Mouse (Mus musculus) large intestine, adult 2 months (tissue): ENCODE results near the gene Pstpip1. TPM values are rescaled to one million over a fixed set of nuclear protein-coding genes. Genes with fewer than 3 reads are reported as not detected.

Experiments used
- DNase-seq: peaks from one replicate; pipeline ENCODE4 v3.0.0-alpha.2; 2012; ENCODE audit warnings: low read depth, low spot score
- WGBS: fragments of 180-500 bp; shearing (Covaris S2); methylation state at CpG from one replicate; pipeline ENCODE4 v1.1.7; 2018; 5-methylcytosine and 5-hydroxymethylcytosine counted together
- polyA plus RNA-seq: library from polyadenylated mRNA; depleted of rRNA; stranded (reverse); fragments of >200 nt; gene quantifications from 2 replicates; pipeline ENCODE4 v1.2.3, GENCODE M21; 2012

Gene Pstpip1
- polyA plus RNA-seq, 1 experiment: 6.2 TPM

GRCm38 (mm10) chr9:56101022-56101421 is 11.3 kb downstream of the Pstpip1 start:
- no peak for DNase-seq
- 50% methylated on average over 4 of the region's 4 CpGs for WGBS

GRCm38 (mm10) chr9:56104921-56105320 is 15.2 kb downstream of the Pstpip1 start:
- no peak for DNase-seq
- WGBS: 73% methylated on average over 7 of the region's 7 CpGs

- 70% methylated on average over 6 of the region's 6 CpGs for WGBS
- no peak for DNase-seq
Measured at GRCm38 (mm10) chr9:56106274-56107072, 16.7 kb downstream of the Pstpip1 start.

GRCm38 (mm10) chr9:56107527-56107926 is 17.8 kb downstream of the Pstpip1 start:
- no peak for DNase-seq
- WGBS: 78% methylated on average over 6 of the region's 6 CpGs

- no peak for DNase-seq
- WGBS: 82% methylated on average over 5 of the region's 5 CpGs
Measured at GRCm38 (mm10) chr9:56108174-56108573, 18.4 kb downstream of the Pstpip1 start.

GRCm38 (mm10) chr9:56118091-56118490 is 28.3 kb downstream of the Pstpip1 start:
- 88% methylated on average over 5 of the region's 5 CpGs for WGBS
- no peak for DNase-seq

GRCm38 (mm10) chr9:56118582-56118981 is 28.8 kb downstream of the Pstpip1 start:
- 2% methylated on average over 14 of the region's 14 CpGs for WGBS
- no peak for DNase-seq

GRCm38 (mm10) chr9:56119651-56120050 is 29.9 kb downstream of the Pstpip1 start:
- 33% methylated on average over 2 of the region's 2 CpGs for WGBS
- DNase-seq: no peak

- no peak for DNase-seq
- WGBS: 36% methylated on average over 7 of the region's 7 CpGs
Measured at GRCm38 (mm10) chr9:56121097-56121496, 31.3 kb downstream of the Pstpip1 start.

- WGBS: 21% methylated on average over 8 of the region's 8 CpGs
Measured at GRCm38 (mm10) chr9:56122973-56123372, 33.2 kb downstream of the Pstpip1 start.

GRCm38 (mm10) chr9:56123613-56124012 is 33.9 kb downstream of the Pstpip1 start:
- no peak for DNase-seq
- 53% methylated on average over 7 of the region's 7 CpGs for WGBS

More at GRCm38 (mm10) chr9:56122973-56123372, 33.2 kb downstream of the Pstpip1 start:
- no peak for DNase-seq

GRCm38 (mm10) chr9:56124561-56124960 is 34.8 kb downstream of the Pstpip1 start:
- 11% methylated on average over 11 of the region's 11 CpGs for WGBS
- no peak for DNase-seq

- DNase-seq: no peak
- 87% methylated on average over 16 of the region's 16 CpGs for WGBS
Measured at GRCm38 (mm10) chr9:56126453-56127173, 36.9 kb downstream of the Pstpip1 start.

- DNase-seq: no peak
- WGBS: 69% methylated on average over 9 of the region's 9 CpGs
Measured at GRCm38 (mm10) chr9:56128331-56128730, 38.6 kb downstream of the Pstpip1 start.

GRCm38 (mm10) chr9:56129951-56130350 is 40.2 kb downstream of the Pstpip1 start:
- no peak for DNase-seq
- 74% methylated on average over 3 of the region's 3 CpGs for WGBS

- DNase-seq: no peak
- WGBS: 59% methylated on average over 4 of the region's 4 CpGs
Measured at GRCm38 (mm10) chr9:56130536-56130935, 40.8 kb downstream of the Pstpip1 start.

- no peak for DNase-seq
- WGBS: 36% methylated on average over 10 of the region's 10 CpGs
Measured at GRCm38 (mm10) chr9:56131813-56132525, 42.2 kb downstream of the Pstpip1 start.

- DNase-seq: no peak
- whole genome bisulfite sequencing: 30% methylated on average over 5 of the region's 5 CpGs
Measured at GRCm38 (mm10) chr9:56133970-56134369, 44.2 kb downstream of the Pstpip1 start.

GRCm38 (mm10) chr9:56134614-56135013 is 44.9 kb downstream of the Pstpip1 start:
- DNase-seq: no peak
- WGBS: 64% methylated on average over 4 of the region's 4 CpGs

- no peak for DNase-seq
- 76% methylated on average over 4 of the region's 4 CpGs for WGBS
Measured at GRCm38 (mm10) chr9:56135590-56136197, 45.9 kb downstream of the Pstpip1 start.
